Mouse (Mus musculus) lung, adult 2 months (tissue): ENCODE data around the gene Rab11fip5.

Experiments used
- CTCF ChIP-seq: fragments of 200-500 bp; IDR thresholded peaks from 2 replicates; pipeline ENCODE4 v1.5.1; 2011; ENCODE audit warnings: mild to moderate bottlenecking, low read length, control low read depth; ENCODE audit not compliant: insufficient read depth
- POLR2A ChIP-seq: fragments of 200-500 bp; IDR thresholded peaks from 2 replicates; pipeline ENCODE4 v1.6.1; 2011; ENCODE audit warnings: low read depth, mild to moderate bottlenecking, control low read depth, low read length, borderline replicate concordance; ENCODE audit errors: extremely low read depth

- peak; percentile 23; the same call in 1 of the 2 replicates for TF ChIP-seq CTCF
- no peak for TF ChIP-seq POLR2A
These were observed 83.3 kb downstream of the Rab11fip5 start for GRCm38 (mm10) chr6:85290869-85291824.
